Mouse (Mus musculus) gastrocnemius, adult 8-10 months (tissue): ENCODE measurements around the gene Jmjd1c. TPM values are rescaled to one million over a fixed set of nuclear protein-coding genes. Genes with fewer than 3 reads are reported as not detected.
A peak's percentile ranks its signal among the peaks of the same experiment; 100 is the strongest.

Experiments
- DNase-seq, 2 experiments: peaks; one replicate each; pipeline ENCODE4 v3.0.0; 2022; ENCODE audit warnings: low spot score in 2 of 2
- total RNA-seq, 4 experiments: library from RNA; stranded (reverse); gene quantifications; 2 replicates each; pipeline ENCODE4 v1.2.4; 2022

Gene Jmjd1c
- total RNA-seq, 4 experiments from 2014 or later: 22.0 to 26.9 (median 22.7) TPM

DNA sequence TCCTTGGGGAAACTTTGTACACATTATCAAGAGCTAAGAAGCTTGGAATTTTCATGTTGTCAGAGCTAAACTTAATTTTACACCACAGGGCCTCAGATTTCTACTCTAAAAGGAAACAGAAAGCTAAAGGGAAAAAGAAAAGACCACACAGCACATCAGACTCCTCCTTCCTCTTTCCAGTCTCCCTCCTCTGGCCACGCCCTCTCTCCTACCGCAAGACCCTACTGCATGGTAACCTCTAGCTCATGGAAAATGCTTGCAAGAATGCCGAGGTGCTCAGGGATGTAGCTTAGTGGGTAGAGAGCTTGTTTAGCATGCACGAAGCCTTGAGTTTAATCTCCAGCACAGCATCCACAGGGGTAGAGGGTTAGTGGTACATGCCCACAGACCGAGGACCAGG, 24.0 kb upstream of the Jmjd1c start:
- DNase-seq: no peak

- no peak for DNase-seq
These were observed 23.3 kb upstream of the Jmjd1c start for GRCm38 (mm10) chr10:67072600-67072999.

- DNase-seq: no peak
These were observed 22.3 kb upstream of the Jmjd1c start for GRCm38 (mm10) chr10:67073577-67073976.

GRCm38 (mm10) chr10:67075931-67076878, 19.7 kb upstream of the Jmjd1c start:
- DNase-seq: no peak

DNA sequence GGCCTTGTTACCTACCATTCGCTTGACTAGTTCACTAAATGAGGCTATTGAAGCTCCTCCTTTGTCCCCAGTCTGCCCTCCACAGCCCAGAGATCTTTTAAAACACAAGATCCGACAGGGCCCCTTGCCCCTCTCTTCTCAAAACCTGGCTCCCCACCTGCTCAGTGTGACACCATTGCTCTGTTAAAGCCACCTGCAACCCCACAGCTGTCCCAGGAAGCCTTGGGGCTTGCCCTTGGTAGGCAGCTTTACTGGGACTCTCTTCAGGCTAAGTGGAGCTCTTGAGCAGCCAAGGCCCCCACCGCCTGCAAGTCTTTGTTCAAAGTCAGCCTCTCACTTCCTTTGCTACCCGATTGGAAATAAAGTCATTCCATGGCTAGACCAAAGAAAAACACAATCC, 16.9 kb upstream of the Jmjd1c start:
- no peak for DNase-seq

DNA sequence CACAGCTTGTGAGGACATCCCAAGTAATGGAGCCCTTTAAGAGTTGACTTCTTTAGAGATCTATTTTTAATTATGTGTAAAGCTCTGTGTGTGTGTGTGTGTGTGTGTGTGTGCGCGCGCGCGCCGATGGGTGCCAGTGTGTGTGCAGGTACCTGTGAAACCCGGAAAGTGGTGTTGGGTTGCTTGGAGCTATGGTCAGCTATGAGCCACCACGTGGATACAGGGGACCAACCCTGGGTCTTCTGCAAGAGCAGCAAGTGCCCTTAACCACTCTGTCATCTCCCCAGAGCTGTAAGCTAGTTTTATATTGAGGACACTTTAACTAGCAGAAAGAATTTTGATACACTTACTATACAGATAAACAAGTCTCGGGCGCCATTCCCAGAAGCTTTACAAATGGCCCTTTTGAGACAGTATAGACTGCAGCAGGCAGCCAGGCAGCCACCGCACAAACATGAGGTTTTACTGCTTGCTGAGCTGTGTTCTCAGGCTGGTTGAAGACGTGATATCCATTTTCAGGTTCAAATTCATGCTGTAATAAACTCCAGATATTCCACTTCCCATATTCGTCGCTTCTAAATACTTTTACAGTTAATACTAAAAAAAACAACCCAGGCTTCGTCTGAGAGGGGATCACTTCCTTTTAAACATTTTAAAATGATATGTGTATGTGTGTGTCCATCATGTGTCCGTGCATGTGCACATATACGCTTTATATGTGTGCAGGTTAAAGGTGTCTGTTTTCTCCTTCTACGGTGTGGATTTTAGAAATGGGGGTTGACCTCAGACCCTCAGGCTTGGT, 14.5 kb upstream of the Jmjd1c start:
- no peak for DNase-seq

GRCm38 (mm10) chr10:67082531-67082930, 13.4 kb upstream of the Jmjd1c start:
- no peak for DNase-seq

- DNase-seq: peak in 1 of 2 experiments; percentile 25
These were observed 12.3 kb upstream of the Jmjd1c start for GRCm38 (mm10) chr10:67083446-67084166.

DNA sequence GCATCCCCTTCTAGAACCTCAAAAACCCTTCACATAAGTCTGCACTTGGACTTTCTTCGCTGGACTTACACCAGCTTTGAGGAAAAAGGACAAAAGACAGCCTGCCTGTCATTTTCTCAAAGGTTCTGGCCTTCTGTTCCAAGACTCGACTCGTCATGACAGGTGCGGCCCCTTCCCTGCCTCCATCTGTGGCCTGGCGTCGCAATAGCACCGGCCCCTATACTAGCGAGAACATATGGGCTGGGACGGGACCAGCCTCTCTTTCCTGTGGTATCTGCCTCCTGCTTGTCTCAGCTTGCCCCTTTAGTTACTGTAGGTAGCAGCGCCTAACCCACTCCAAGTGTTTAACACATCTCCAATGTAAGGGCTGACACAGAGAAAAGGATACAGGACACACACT, 10.8 kb upstream of the Jmjd1c start:
- no peak for DNase-seq

GRCm38 (mm10) chr10:67085916-67086315, 10.0 kb upstream of the Jmjd1c start:
- no peak for DNase-seq

- DNase-seq: no peak
These were observed 8.3 kb upstream of the Jmjd1c start for GRCm38 (mm10) chr10:67087447-67088226.

DNA sequence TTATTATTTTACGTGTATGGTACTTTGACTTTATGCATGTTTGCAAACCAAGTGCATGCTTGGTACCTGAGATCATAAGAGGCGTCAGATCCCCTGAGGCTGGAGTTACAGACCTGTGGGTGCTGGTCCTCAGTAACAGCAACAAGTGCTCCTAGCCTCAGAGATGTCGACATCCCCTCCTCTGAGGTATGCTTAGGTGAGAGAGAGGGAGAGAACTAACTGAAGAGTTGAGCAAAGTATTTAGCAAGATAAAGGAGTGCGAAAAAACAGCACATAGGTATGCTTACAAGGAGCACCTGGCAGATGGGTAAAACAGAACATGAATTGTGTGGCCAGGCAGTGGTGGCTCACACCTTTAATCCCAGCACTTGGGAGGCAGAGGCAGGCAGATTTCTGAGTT, 5.3 kb upstream of the Jmjd1c start:
- DNase-seq: no peak

- DNase-seq: no peak
These were observed 1.0 kb upstream of the Jmjd1c start for GRCm38 (mm10) chr10:67094922-67095321.

- peak; percentile 61 to 63 for DNase-seq
These were observed 904 bp downstream of the Jmjd1c start, which contains the start of gene Reep3 for GRCm38 (mm10) chr10:67096621-67097436. Gene Reep3, minus strand, starts transcription at chr10:67096945.

DNA sequence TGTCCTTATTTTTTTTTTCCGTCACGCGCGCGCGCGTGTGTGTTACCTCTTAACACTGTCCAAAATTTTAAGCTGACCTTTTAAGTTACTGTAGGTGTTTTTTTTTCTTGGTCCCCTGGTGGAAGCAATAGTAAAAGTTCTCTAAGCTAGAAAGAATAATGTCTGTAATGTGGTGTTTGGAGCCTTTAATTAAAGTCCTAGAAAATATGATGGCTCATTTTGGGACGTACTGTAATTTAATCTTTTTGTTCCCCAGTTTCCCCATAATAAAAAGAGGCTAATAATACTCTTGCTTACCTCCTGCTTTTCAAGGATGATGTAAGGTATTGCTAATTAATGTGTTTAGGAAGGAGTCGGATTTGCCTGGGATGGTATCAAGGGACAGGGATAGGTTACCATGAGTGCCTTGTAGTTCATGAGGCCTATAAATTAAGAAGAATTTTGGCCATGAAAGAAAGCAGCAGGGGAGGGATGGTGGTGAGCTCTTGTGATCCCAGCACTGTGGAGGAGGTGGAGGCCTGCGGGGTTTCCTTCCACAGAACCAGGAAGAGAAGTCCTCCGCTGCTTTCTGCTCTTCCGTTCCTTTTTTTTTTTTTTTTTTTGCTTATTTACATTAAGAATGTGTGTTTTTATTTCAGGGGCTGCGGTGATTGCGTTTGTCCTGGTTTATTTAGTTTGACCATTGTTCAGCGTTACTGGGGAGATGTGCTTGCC, 1.7 kb downstream of the Jmjd1c start:
- no peak for DNase-seq

DNA sequence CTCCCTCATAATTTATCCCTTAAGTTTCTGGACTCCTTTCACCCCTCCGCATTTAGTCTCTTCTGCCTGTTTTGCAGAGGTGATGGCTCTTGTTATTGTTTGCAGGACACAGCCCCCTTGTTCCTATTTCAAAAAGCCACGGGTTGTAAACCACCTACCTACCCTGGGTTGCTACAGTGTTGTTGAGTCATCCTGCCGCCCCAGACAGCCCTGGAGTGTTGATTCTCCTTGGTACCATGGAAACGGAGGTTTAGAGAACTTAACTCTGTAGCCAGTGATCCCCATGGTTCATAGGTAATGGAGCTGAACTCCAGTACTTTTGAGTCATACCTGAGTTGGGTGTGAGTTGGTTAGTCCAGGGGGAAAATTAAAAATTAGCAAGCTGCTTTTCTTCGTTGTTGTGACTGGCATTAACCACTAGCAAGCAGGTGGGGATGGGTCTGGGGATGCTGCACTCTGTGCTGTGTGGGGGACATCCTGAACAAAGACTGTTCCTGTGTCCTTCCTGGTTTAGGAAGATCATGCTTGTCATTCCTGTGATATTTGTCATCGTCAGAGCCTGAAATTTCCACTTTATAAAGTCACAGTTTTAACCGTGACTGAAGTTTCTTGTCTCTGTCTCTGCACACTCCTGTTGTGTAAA, 2.6 kb downstream of the Jmjd1c start:
- no peak for DNase-seq

DNA sequence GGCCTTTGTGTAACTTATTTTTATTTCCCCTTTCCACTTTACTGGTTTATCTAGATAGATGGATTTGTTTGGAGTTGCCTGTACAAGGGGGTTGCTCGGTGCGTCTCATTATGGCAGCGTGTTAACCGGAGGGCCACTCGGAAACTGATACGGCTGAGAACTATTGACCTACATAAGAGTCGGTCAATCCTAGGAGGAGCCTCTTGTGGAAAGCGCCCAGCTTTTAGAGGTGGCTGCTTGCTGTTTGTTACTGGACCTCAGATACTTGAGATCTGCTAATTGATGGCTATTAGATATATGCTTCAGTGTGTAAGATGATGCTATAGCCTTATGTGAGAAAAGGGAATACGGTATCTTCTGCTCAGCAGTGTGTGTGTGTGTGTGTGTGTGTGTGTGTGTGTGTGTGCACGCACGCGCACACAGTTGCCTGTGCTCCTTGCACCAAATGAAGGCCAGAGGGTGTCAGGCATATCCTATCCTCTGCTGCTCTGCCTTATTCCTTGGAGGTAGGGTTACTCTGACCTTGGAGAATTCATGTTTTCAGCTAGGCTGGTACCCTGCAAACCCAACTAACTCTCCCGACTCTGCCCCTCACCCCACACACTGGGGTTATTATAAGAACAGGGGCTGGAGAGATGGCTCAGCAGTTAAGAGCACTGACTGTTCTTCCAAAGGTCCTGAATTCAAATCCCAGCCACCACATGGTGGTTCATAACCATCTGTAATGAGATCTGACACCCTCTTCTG, 3.4 kb downstream of the Jmjd1c start:
- DNase-seq: no peak
